Mouse (Mus musculus) MEL (cell line): Measurements from ENCODE around the gene Ahcyl2. TPM values are rescaled to one million over a fixed set of nuclear protein-coding genes. Genes with fewer than 3 reads are reported as not detected.
A peak's percentile ranks its signal among the peaks of the same experiment; 100 is the strongest.

Source experiments
- DNase-seq: peaks from one replicate; pipeline ENCODE4 v3.0.0; 2011; ENCODE audit warnings: low read depth, low spot score
- H3K27ac ChIP-seq: 2 replicates; pipeline ENCODE4 v1.5.1; 2012; ENCODE audit warnings: low read depth, mild to moderate bottlenecking, control low read depth, low read length, moderate library complexity; ENCODE audit not compliant: control insufficient read depth
- H3K27me3 ChIP-seq, 2 experiments: fragments of 150-350 bp in 1 of 2; sonication (generic) in 1 of 2; 2 replicates each; pipeline ENCODE4 v1.6.1; 2012; ENCODE audit warnings: low read length in 2 of 2, mild to moderate bottlenecking in 2 of 2, improper control_type of control experiment in 1 of 2, moderate library complexity in 1 of 2; ENCODE audit not compliant: insufficient read depth in 2 of 2, control insufficient read depth in 1 of 2
- H3K36me3 ChIP-seq, 2 experiments: 2 replicates each; pipeline ENCODE4 v1.6.1; 2012 to 2014; ENCODE audit warnings: low read length in 2 of 2, improper control_type of control experiment in 1 of 2, inconsistent platforms in 1 of 2, mild to moderate bottlenecking in 1 of 2; ENCODE audit not compliant: insufficient read depth in 2 of 2, control insufficient read depth in 1 of 2
- H3K4me1 ChIP-seq, 2 experiments: fragments of 150-350 bp in 1 of 2; sonication (generic) in 1 of 2; 2 replicates each; pipeline ENCODE4 v1.6.1; 2012; ENCODE audit warnings: low read length in 2 of 2, improper control_type of control experiment in 1 of 2, mild to moderate bottlenecking in 1 of 2; ENCODE audit not compliant: insufficient read depth in 2 of 2, control insufficient read depth in 1 of 2
- H3K4me3 ChIP-seq, 2 experiments: fragments of 150-350 bp in 1 of 2; sonication (generic) in 1 of 2; 2 replicates each; pipeline ENCODE4 v1.5.1; 2012; ENCODE audit warnings: low read depth in 2 of 2, low read length in 2 of 2, mild to moderate bottlenecking in 2 of 2, moderate library complexity in 2 of 2, control low read depth in 1 of 2, improper control_type of control experiment in 1 of 2; ENCODE audit not compliant: control insufficient read depth in 1 of 2, insufficient read depth in 1 of 2
- H3K79me2 ChIP-seq: 2 replicates; pipeline ENCODE4 v1.6.1; 2012; ENCODE audit warnings: mild to moderate bottlenecking, low read length, moderate library complexity; ENCODE audit not compliant: control insufficient read depth, poor library complexity, insufficient read depth
- H3K9ac ChIP-seq: 2 replicates; pipeline ENCODE4 v1.6.1; 2012; ENCODE audit warnings: low read depth, mild to moderate bottlenecking, control low read depth, low read length, moderate library complexity; ENCODE audit not compliant: control insufficient read depth, poor library complexity, severe bottlenecking
- H3K9me3 ChIP-seq: fragments of 150-350 bp; sonication (generic); replicated peaks from 2 replicates; pipeline ENCODE4 v1.6.1; 2012; ENCODE audit warnings: mild to moderate bottlenecking, low read length, improper control_type of control experiment, moderate library complexity; ENCODE audit not compliant: insufficient read depth
- BHLHE40 ChIP-seq: IDR thresholded peaks from 2 replicates; pipeline ENCODE4 v1.6.1; 2012; ENCODE audit warnings: low read depth, mild to moderate bottlenecking, inconsistent platforms, low read length, improper control_type of control experiment, borderline replicate concordance
- CHD1 ChIP-seq: IDR thresholded peaks from 2 replicates; pipeline ENCODE4 v1.6.1; 2012; ENCODE audit warnings: low read depth, mild to moderate bottlenecking, inconsistent platforms, low read length, improper control_type of control experiment
- CHD2 ChIP-seq: IDR thresholded peaks from 2 replicates; pipeline ENCODE4 v1.6.1; 2011; ENCODE audit warnings: low read length, improper control_type of control experiment
- CTCF ChIP-seq, 3 experiments: IDR thresholded peaks in 2 of 3; conservative IDR thresholded peaks in 1 of 3; 2 replicates each; pipeline ENCODE4 v1.5.1; 2011 to 2012; ENCODE audit warnings: low read length in 3 of 3, low read depth in 2 of 3, mild to moderate bottlenecking in 2 of 3, improper control_type of control experiment in 1 of 3, inconsistent platforms in 1 of 3, mixed read lengths in 1 of 3, moderate library complexity in 1 of 3; ENCODE audit not compliant: control insufficient read depth in 1 of 3, insufficient read depth in 1 of 3, poor library complexity in 1 of 3, severe bottlenecking in 1 of 3
- ELF1 ChIP-seq: IDR thresholded peaks from 2 replicates; pipeline ENCODE4 v1.6.1; 2014; ENCODE audit warnings: low read depth, mild to moderate bottlenecking, inconsistent platforms, low read length, improper control_type of control experiment, moderate library complexity
- GABPA ChIP-seq: IDR thresholded peaks from 2 replicates; pipeline ENCODE4 v1.6.1; 2012; ENCODE audit warnings: low read depth, mild to moderate bottlenecking, inconsistent platforms, low read length, improper control_type of control experiment, moderate library complexity
- HCFC1 ChIP-seq: IDR thresholded peaks from 2 replicates; pipeline ENCODE4 v1.6.1; 2012; ENCODE audit warnings: low read depth, mild to moderate bottlenecking, inconsistent platforms, low read length, improper control_type of control experiment, moderate library complexity
- JUND ChIP-seq: IDR thresholded peaks from 2 replicates; pipeline ENCODE4 v1.6.1; 2011; ENCODE audit warnings: low read depth, mild to moderate bottlenecking, improper control_type of control experiment, low read length
- KAT2A ChIP-seq: conservative IDR thresholded peaks from 2 replicates; pipeline ENCODE4 v1.6.1; 2012; ENCODE audit warnings: low read depth, low read length, improper control_type of control experiment, inconsistent platforms
- MAFK ChIP-seq: IDR thresholded peaks from 2 replicates; pipeline ENCODE4 v1.6.1; 2011; ENCODE audit warnings: low read depth, mild to moderate bottlenecking, low read length, improper control_type of control experiment, borderline replicate concordance
- MAX ChIP-seq: IDR thresholded peaks from 2 replicates; pipeline ENCODE4 v1.6.1; 2011; ENCODE audit warnings: low read length, improper control_type of control experiment
- MAZ ChIP-seq: IDR thresholded peaks from 2 replicates; pipeline ENCODE4 v1.6.1; 2012; ENCODE audit warnings: low read depth, mild to moderate bottlenecking, inconsistent platforms, low read length, improper control_type of control experiment
- MEF2A ChIP-seq: IDR thresholded peaks from 2 replicates; pipeline ENCODE4 v1.6.1; 2014; ENCODE audit warnings: low read depth, mild to moderate bottlenecking, inconsistent platforms, low read length, improper control_type of control experiment; ENCODE audit not compliant: poor library complexity, insufficient replicate concordance, severe bottlenecking; ENCODE audit errors: extremely low read depth
- MXI1 ChIP-seq: IDR thresholded peaks from 2 replicates; pipeline ENCODE4 v1.6.1; 2011; ENCODE audit warnings: mild to moderate bottlenecking, low read depth, low read length, improper control_type of control experiment
- MYB ChIP-seq: IDR thresholded peaks from 2 replicates; pipeline ENCODE4 v1.6.1; 2011; ENCODE audit warnings: mild to moderate bottlenecking, low read depth, low read length, improper control_type of control experiment
- NELFE ChIP-seq: IDR thresholded peaks from 2 replicates; pipeline ENCODE4 v1.6.1; 2011; ENCODE audit warnings: low read depth, low read length, improper control_type of control experiment
- NRF1 ChIP-seq: IDR thresholded peaks from 2 replicates; pipeline ENCODE4 v1.6.1; 2014; ENCODE audit warnings: low read depth, mild to moderate bottlenecking, inconsistent platforms, low read length, improper control_type of control experiment, moderate library complexity; ENCODE audit not compliant: poor library complexity, insufficient read depth, severe bottlenecking
- POLR2A ChIP-seq, 2 experiments: IDR thresholded peaks; 2 replicates each; pipeline ENCODE4 v1.6.1; 2011 to 2012; ENCODE audit warnings: low read length in 2 of 2, mild to moderate bottlenecking in 2 of 2, control low read depth in 1 of 2, improper control_type of control experiment in 1 of 2, low read depth in 1 of 2, moderate library complexity in 1 of 2; ENCODE audit not compliant: control insufficient read depth in 1 of 2, insufficient read depth in 1 of 2, poor library complexity in 1 of 2
- POLR2AphosphoS2 ChIP-seq: IDR thresholded peaks from 2 replicates; pipeline ENCODE4 v1.6.1; 2011; ENCODE audit warnings: low read length, improper control_type of control experiment
- POLR2AphosphoS5 ChIP-seq: IDR thresholded peaks from 2 replicates; pipeline ENCODE4 v1.6.1; 2012; ENCODE audit warnings: low read depth, borderline replicate concordance, mild to moderate bottlenecking, inconsistent platforms, low read length, moderate library complexity, mixed read lengths
- RAD21 ChIP-seq: IDR thresholded peaks from 2 replicates; pipeline ENCODE4 v1.6.1; 2011; ENCODE audit warnings: mild to moderate bottlenecking, low read depth, low read length, improper control_type of control experiment
- RCOR1 ChIP-seq: IDR thresholded peaks from 2 replicates; pipeline ENCODE4 v1.6.1; 2012; ENCODE audit warnings: low read depth, mild to moderate bottlenecking, inconsistent platforms, low read length, improper control_type of control experiment
- SIN3A ChIP-seq: IDR thresholded peaks from 2 replicates; pipeline ENCODE4 v1.6.1; 2012; ENCODE audit warnings: low read length, improper control_type of control experiment, inconsistent platforms
- SMC3 ChIP-seq: IDR thresholded peaks from 2 replicates; pipeline ENCODE4 v1.6.1; 2011; ENCODE audit warnings: low read depth, low read length, improper control_type of control experiment
- TAL1 ChIP-seq: IDR thresholded peaks from 2 replicates; pipeline ENCODE4 v1.6.1; 2012; ENCODE audit warnings: mild to moderate bottlenecking, inconsistent platforms, low read length, moderate library complexity, mixed read lengths
- TBP ChIP-seq: IDR thresholded peaks from 2 replicates; pipeline ENCODE4 v1.8.0; 2011; ENCODE audit warnings: low read depth, low read length, improper control_type of control experiment
- TCF12 ChIP-seq: IDR thresholded peaks from 2 replicates; pipeline ENCODE4 v1.6.1; 2014; ENCODE audit warnings: low read depth, mild to moderate bottlenecking, inconsistent platforms, low read length, improper control_type of control experiment, moderate library complexity
- UBTF ChIP-seq: IDR thresholded peaks from 2 replicates; pipeline ENCODE4 v1.6.1; 2012; ENCODE audit warnings: low read depth, mild to moderate bottlenecking, inconsistent platforms, low read length, improper control_type of control experiment, moderate library complexity, borderline replicate concordance; ENCODE audit not compliant: insufficient read depth
- USF1 ChIP-seq: IDR thresholded peaks from 2 replicates; pipeline ENCODE4 v1.6.1; 2014; ENCODE audit warnings: low read depth, mild to moderate bottlenecking, inconsistent platforms, low read length, improper control_type of control experiment, moderate library complexity
- ZKSCAN1 ChIP-seq: IDR thresholded peaks from 2 replicates; pipeline ENCODE4 v1.6.1; 2012; ENCODE audit warnings: low read depth, mild to moderate bottlenecking, inconsistent platforms, low read length, improper control_type of control experiment, moderate library complexity
- ZMIZ1 ChIP-seq: IDR thresholded peaks from 2 replicates; pipeline ENCODE4 v1.6.1; 2012; ENCODE audit warnings: low read depth, mild to moderate bottlenecking, inconsistent platforms, low read length, improper control_type of control experiment, moderate library complexity
- polyA plus RNA-seq, 2 experiments: library from polyadenylated mRNA; stranded (reverse) in 1 of 2; unstranded in 1 of 2; fragments of >175 nt in 1 of 2; fragments of >200 nt in 1 of 2; gene quantifications; 2 replicates each; pipeline versions ENCODE4 v1.2.1 to v1.2.4; 2012; ENCODE audit warnings: low replicate concordance in 2 of 2, low read depth in 1 of 2; ENCODE audit not compliant: insufficient read length in 2 of 2, insufficient read depth in 1 of 2, missing spikeins in 1 of 2
- total RNA-seq: library from RNA; depleted of rRNA; stranded (reverse); fragments of 300-350 nt; gene quantifications from 2 replicates; pipeline ENCODE4 v1.2.3, GENCODE M21; 2012

Ahcyl2 gene
- total and polyA plus RNA-seq, 3 experiments = 16.9 to 17.0 TPM; not detected in 1

GRCm38 (mm10) chr6:29735689-29736451 is 31.9 kb upstream of the Ahcyl2 start:
- peak overlapping the region; percentile 68 to 89 for H3K4me3 ChIP-seq
- H3K4me1 ChIP-seq = peaks cover 2 to 22% of the 10 kb centered on the region in 2 experiments
- H3K27ac ChIP-seq = peak overlapping the region; percentile 10
- H3K9ac ChIP-seq = peak overlapping the region; percentile 97
- no peak for TF ChIP-seq CHD2
- TF ChIP-seq HCFC1 = 0 out of 2 replicates have a peak, but pooled peaks have one; percentile 20
- no peak for TF ChIP-seq USF1
- no peak for TF ChIP-seq CTCF (IDR thresholded peaks at IDR 0.05 in 2 of 3, conservative IDR thresholded peaks at IDR 0.05 in 1 of 3; ENCODE audit: control insufficient read depth in 1 of 3, insufficient read depth in 1 of 3, low read depth in 2 of 3, low read length in 3 of 3, poor library complexity in 1 of 3, severe bottlenecking in 1 of 3)
- TF ChIP-seq CHD1 = no peak
- no peak for TF ChIP-seq POLR2AphosphoS2
- no peak; the same call in 1 of the 2 replicates for TF ChIP-seq MAX
- TF ChIP-seq TBP = no peak
- TF ChIP-seq MYB = no peak
- no peak for TF ChIP-seq TAL1
- TF ChIP-seq KAT2A = no peak
- TF ChIP-seq RCOR1 = no peak
- no peak for TF ChIP-seq UBTF
- 0 out of 2 replicates have a peak, but pooled peaks have one; percentile 33 for TF ChIP-seq TCF12
- no peak for TF ChIP-seq ZKSCAN1
- no peak for TF ChIP-seq NRF1
- TF ChIP-seq NELFE = no peak; the same call in 1 of the 2 replicates
- no peak for TF ChIP-seq SMC3
- no peak for TF ChIP-seq BHLHE40
- peak; percentile 37 to 41 for TF ChIP-seq POLR2A (IDR thresholded peaks at IDR 0.05; ENCODE audit: control insufficient read depth in 1 of 2, insufficient read depth in 1 of 2, low read depth in 1 of 2, low read length in 2 of 2, poor library complexity in 1 of 2)
- TF ChIP-seq MAFK = peak; percentile 86
- TF ChIP-seq JUND = no peak
- TF ChIP-seq GABPA = no peak
- no peak for TF ChIP-seq MEF2A
- peak; percentile 25 for TF ChIP-seq SIN3A
- no peak for TF ChIP-seq POLR2AphosphoS5
- TF ChIP-seq ELF1 = no peak
- peak; percentile 53 for TF ChIP-seq MXI1
- no peak for TF ChIP-seq RAD21
- peak; percentile 62; the same call in 1 of the 2 replicates for TF ChIP-seq MAZ
- no peak for TF ChIP-seq ZMIZ1
- H3K79me2 ChIP-seq = peaks cover 26% of the 10 kb centered on the region
- DNase-seq = peak; percentile 73
- H3K9me3 ChIP-seq = no peaks in the 10 kb centered on the region
- H3K27me3 ChIP-seq = no peaks in the 10 kb centered on the region
- peaks cover 0 to 15% of the 10 kb centered on the region in 2 experiments; a peak in 2 of 4 replicates for H3K36me3 ChIP-seq
